Mouse (Mus musculus) forebrain, embryonic 11.5 days (tissue): ENCODE results near the gene Ing2. TPM values are rescaled to one million over a fixed set of nuclear protein-coding genes. Genes with fewer than 3 reads are reported as not detected.

Source experiments
- ATAC-seq: fragments of 200-750 bp; cut with Nextera tagmentation; replicated peaks from 2 replicates; pipeline ENCODE4 v1.8.0; 2017; ENCODE audit warnings: moderate TSS enrichment; ENCODE audit not compliant: low FRiP score
- DNase-seq: peaks from one replicate; pipeline ENCODE4 v3.0.0-alpha.2; 2017; ENCODE audit warnings: low spot score
- H3K27ac ChIP-seq: fragments of 300-500 bp; sonication (generic); 2 replicates; pipeline ENCODE4 v1.5.1; 2014; ENCODE audit warnings: low read depth, low read length
- H3K27me3 ChIP-seq: fragments of 300-500 bp; sonication (generic); 2 replicates; pipeline ENCODE4 v1.6.1; 2014; ENCODE audit warnings: mild to moderate bottlenecking, low read length, mixed read lengths; ENCODE audit not compliant: control insufficient read depth, insufficient read depth
- H3K36me3 ChIP-seq: fragments of 300-500 bp; sonication (generic); 2 replicates; pipeline ENCODE4 v1.6.1; 2014; ENCODE audit warnings: mild to moderate bottlenecking, low read length, moderate library complexity, mixed read lengths; ENCODE audit not compliant: control insufficient read depth, insufficient read depth
- H3K4me1 ChIP-seq: fragments of 300-500 bp; sonication (generic); replicated peaks from 2 replicates; pipeline ENCODE4 v1.6.1; 2014; ENCODE audit warnings: low read length, mixed read lengths; ENCODE audit not compliant: control insufficient read depth, insufficient read depth
- H3K4me2 ChIP-seq: fragments of 300-500 bp; sonication (generic); 2 replicates; pipeline ENCODE4 v1.6.1; 2014; ENCODE audit warnings: low read depth, mild to moderate bottlenecking, low read length, moderate library complexity, mixed read lengths; ENCODE audit not compliant: severe bottlenecking
- H3K4me3 ChIP-seq: fragments of 300-500 bp; sonication (generic); 2 replicates; pipeline ENCODE4 v1.5.1; 2014; ENCODE audit warnings: low read depth, low read length
- H3K9ac ChIP-seq: fragments of 300-500 bp; sonication (generic); 2 replicates; pipeline ENCODE4 v1.6.1; 2014; ENCODE audit warnings: low read length
- H3K9me3 ChIP-seq: fragments of 300-500 bp; sonication (generic); 2 replicates; pipeline ENCODE4 v1.6.1; 2016; ENCODE audit warnings: low read length, mixed read lengths; ENCODE audit not compliant: control insufficient read depth
- WGBS: fragments of 180-500 bp; shearing (Covaris S2); extraction: QIAGEN DNeasy Blood & Tissue Kit; methylation state at CpG from one replicate; pipeline ENCODE4 v1.1.7; 2014; 5-methylcytosine and 5-hydroxymethylcytosine counted together
- polyA plus RNA-seq: library from polyadenylated mRNA; unstranded; fragments of >200 nt; fragmentation: Nextera tagmentation; extraction: Ambion mirVana; gene quantifications from 2 replicates; pipeline ENCODE4 v1.2.1, GENCODE M21; 2014

The Ing2 gene
- polyA plus RNA-seq, 1 experiment from 2014 or later, result 10.6 TPM

DNA sequence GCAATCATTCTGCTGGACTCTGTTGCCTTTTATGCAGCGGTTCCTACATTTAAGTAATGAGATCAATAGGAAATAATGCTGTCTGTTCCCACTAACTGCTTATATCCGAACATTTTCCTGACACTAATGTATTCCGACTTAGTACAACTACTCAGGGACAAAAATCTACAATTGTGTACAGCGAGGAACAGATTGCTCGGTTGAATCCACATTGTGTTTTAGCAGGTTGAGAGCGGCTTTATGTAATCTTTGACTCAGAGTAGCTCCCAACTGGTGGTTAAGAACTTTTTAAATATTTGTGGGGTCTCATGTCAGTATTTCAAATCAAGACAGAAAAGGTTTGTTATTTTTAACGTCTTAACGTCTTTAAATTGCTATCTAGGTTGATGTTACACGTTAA is 8.6 kb upstream of the Ing2 start:
- WGBS, result 93% methylated on average over 9 of the region's 9 CpGs
- no peak for ATAC-seq
- no peak overlapping the region for H3K4me3 ChIP-seq
- no peak overlapping the region for H3K27ac ChIP-seq
- no peaks in the 10 kb centered on the region for H3K27me3 ChIP-seq
- H3K9me3 ChIP-seq, result no peaks in the 10 kb centered on the region; the same call in 1 of the 2 replicates
- no peak overlapping the region for H3K9ac ChIP-seq
- no peaks in the 10 kb centered on the region for H3K4me1 ChIP-seq
- no peaks in the 10 kb centered on the region for H3K36me3 ChIP-seq
- H3K4me2 ChIP-seq, result no peak overlapping the region
- DNase-seq, result no peak

DNA sequence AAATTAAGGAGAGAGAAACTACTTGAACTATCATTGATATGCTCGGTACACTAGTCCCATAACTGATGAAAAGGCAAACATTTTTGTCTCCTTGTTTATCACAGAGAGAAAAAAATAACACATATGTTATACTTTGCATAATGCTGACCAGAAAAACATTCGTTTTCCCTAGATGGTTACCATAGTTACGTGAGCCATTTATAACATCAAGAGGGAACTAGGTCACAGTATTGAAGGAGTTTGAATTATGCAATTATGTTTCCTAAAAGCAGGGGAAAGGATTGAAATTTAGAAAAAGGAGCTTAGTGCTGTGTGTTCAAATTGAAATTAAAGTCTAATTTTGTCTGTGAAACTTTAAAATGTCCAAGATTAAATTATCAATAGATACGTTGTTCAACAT is 5.0 kb upstream of the Ing2 start:
- Histone ChIP-seq H3K9me3 (no peaks in the 10 kb centered on the region; the same call in 1 of the 2 replicates), H3K4me2 (no peak overlapping the region), H3K36me3 (no peaks in the 10 kb centered on the region), H3K27me3 (no peaks in the 10 kb centered on the region), H3K27ac (no peak overlapping the region), H3K9ac (no peak overlapping the region), H3K4me3 (no peak overlapping the region), H3K4me1 (0 out of 2 replicates have a peak, but pooled peaks cover 2% of the 10 kb centered on the region)
- ATAC-seq (no peak), DNase-seq (no peak)
- 89% methylated on average over 4 of the region's 4 CpGs for WGBS

DNA sequence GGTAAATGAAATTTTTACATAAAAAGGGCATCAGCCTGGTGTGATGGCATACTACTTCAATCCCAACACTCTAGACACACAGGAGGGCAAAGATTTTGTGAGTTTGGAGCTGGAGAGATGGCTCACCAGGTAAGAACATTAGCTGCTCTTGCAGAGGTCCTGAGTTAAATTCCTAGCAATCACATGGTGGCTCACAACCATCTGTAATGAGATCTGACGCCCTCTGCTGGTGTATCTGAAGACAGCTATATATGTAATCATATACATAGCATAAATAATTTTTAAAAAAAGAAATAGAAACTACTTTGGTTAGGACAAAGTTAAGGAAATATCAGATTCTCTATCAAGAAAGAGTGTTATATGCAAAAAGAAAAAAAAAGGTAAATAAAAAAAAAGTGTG is 4.2 kb upstream of the Ing2 start:
- DNase-seq (no peak), ATAC-seq (no peak)
- Histone ChIP-seq H3K36me3 (no peaks in the 10 kb centered on the region), H3K4me2 (no peak overlapping the region), H3K9me3 (no peaks in the 10 kb centered on the region; the same call in 1 of the 2 replicates), H3K9ac (no peak overlapping the region), H3K4me1 (0 out of 2 replicates have a peak, but pooled peaks cover 2% of the 10 kb centered on the region), H3K27me3 (no peaks in the 10 kb centered on the region), H3K4me3 (no peak overlapping the region), H3K27ac (no peak overlapping the region)
- 67% methylated on average over 1 of the region's 1 CpGs for WGBS

DNA sequence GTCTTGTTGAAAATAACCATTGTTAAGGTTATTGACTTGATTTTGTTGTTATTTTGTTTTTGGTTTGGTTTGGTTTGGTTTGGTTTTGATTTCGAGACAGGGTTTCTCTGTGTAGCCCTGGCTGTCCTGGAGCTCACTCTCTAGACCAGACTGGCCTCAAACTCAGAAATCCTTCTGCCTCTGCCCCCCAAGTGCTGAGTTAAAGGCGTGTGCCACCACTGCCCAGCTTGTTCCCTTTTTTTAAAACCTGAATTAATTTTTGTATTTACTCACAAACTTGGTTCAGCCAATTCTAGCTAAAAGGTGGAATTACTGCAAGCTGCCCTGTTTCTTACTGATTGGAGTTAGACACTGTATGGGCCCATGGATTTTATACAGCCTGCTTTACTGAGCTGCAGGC is 1.3 kb upstream of the Ing2 start:
- 44% methylated on average over 2 of the region's 2 CpGs for WGBS
- 0 out of 2 replicates have a peak, but pooled peaks cover 2% of the 10 kb centered on the region for H3K4me1 ChIP-seq
- DNase-seq, result no peak
- no peaks in the 10 kb centered on the region; the same call in 1 of the 2 replicates for H3K9me3 ChIP-seq
- H3K27ac ChIP-seq, result no peak overlapping the region
- peak overlapping the region; percentile 92 for H3K9ac ChIP-seq
- no peak for ATAC-seq
- H3K36me3 ChIP-seq, result no peaks in the 10 kb centered on the region
- peak overlapping the region; percentile 79 for H3K4me2 ChIP-seq
- peak overlapping the region; percentile 92 for H3K4me3 ChIP-seq
- H3K27me3 ChIP-seq, result no peaks in the 10 kb centered on the region

DNA sequence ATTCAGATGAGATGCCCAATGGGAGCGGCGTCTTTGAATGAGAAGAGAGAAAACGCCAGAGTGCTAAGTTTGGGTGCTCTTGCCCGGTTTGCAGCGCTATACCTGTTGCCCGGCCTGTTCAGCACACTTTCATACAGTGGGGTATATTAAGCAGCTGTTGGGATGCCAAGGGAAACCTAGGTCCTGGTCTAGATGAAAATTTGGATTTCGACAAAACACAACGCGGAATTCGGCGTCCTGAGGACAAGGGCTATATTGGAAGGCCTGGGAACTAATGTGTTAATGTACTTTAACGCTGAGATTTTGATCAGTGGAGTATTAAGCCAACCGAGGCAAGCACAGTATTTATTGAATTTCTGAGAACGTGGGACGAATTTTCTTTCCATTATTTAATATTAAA is 868 bp upstream of the Ing2 start:
- Histone ChIP-seq H3K4me2 (peak overlapping the region; percentile 79), H3K4me1 (0 out of 2 replicates have a peak, but pooled peaks cover 2% of the 10 kb centered on the region), H3K9me3 (no peaks in the 10 kb centered on the region; the same call in 1 of the 2 replicates), H3K27me3 (no peaks in the 10 kb centered on the region), H3K9ac (peak overlapping the region; percentile 92), H3K27ac (no peak overlapping the region), H3K4me3 (peak overlapping the region; percentile 92), H3K36me3 (no peaks in the 10 kb centered on the region)
- DNase-seq (no peak), ATAC-seq (no peak)
- 2% methylated on average over 15 of the region's 15 CpGs for WGBS

DNA sequence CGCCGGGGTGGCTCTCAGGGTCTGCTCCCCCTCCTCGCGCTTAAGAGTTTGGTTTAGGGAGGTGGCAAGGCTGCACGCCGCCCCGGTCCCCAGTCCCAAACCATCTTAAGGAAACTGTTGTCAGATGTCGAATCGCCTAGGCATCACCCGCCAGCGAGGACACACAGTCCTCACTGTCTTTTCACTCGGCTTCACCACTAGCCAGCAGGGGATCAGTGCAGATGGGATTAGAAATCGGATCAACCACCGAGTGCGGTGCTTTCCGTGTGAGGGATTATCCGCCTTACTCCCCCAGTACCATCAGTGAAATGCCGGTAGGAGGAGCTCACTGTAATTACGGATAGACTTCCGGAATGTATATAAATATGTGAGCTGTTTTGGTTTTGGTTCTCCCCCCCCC is 430 bp upstream of the Ing2 start:
- H3K27ac ChIP-seq, result peak overlapping the region; percentile 94
- peak; percentile 9 for ATAC-seq
- H3K4me1 ChIP-seq, result 0 out of 2 replicates have a peak, but pooled peaks cover 2% of the 10 kb centered on the region
- peak overlapping the region; percentile 92 for H3K4me3 ChIP-seq
- H3K9ac ChIP-seq, result peak overlapping the region; percentile 92
- H3K4me2 ChIP-seq, result peak overlapping the region; percentile 79
- no peaks in the 10 kb centered on the region; the same call in 1 of the 2 replicates for H3K9me3 ChIP-seq
- no peaks in the 10 kb centered on the region for H3K36me3 ChIP-seq
- DNase-seq, result peak; percentile 79
- WGBS, result under 1% methylated on average over 20 of the region's 20 CpGs
- H3K27me3 ChIP-seq, result no peaks in the 10 kb centered on the region

DNA sequence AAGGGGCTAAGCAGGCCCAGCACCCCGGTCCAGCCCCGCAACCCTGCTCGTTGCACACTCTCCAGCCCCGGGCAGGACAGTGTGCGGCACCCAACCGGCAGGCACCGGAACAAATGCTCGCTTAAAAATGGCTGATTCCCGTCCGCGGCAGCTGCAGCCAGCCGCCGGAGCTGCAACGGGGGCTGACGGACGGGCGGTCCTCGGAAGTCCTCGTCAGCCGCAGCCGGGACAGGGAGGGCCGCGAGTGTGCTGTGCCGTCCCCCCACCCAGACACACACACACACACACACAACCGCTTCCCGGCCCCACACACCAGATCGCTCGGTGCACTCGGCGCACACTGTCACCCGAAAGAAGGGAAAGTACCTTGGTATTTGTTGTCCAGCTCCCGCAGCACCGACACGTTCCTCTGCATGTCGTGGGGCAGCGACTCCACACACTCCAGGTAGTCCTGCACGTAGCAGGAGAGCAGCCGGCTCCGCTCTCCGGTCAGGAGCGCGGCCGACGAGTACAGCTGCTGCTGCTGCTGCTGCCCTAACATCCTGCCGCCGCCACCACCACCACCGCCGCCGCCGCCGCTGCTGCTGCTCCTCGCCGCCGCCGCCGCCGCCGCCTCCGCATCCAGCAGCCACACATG is 1.1 kb downstream of the Ing2 start:
- 0 out of 2 replicates have a peak, but pooled peaks cover 2% of the 10 kb centered on the region for H3K4me1 ChIP-seq
- peak overlapping the region; percentile 86 for H3K9ac ChIP-seq
- no peaks in the 10 kb centered on the region for H3K36me3 ChIP-seq
- WGBS, result under 1% methylated on average over 48 of the region's 59 CpGs
- H3K27ac ChIP-seq, result peak overlapping the region; percentile 64
- H3K9me3 ChIP-seq, result no peaks in the 10 kb centered on the region
- peak overlapping the region; percentile 92 for H3K4me3 ChIP-seq
- ATAC-seq (peak; percentile 38), DNase-seq (no peak)
- peak overlapping the region; percentile 79 for H3K4me2 ChIP-seq
- no peaks in the 10 kb centered on the region for H3K27me3 ChIP-seq

DNA sequence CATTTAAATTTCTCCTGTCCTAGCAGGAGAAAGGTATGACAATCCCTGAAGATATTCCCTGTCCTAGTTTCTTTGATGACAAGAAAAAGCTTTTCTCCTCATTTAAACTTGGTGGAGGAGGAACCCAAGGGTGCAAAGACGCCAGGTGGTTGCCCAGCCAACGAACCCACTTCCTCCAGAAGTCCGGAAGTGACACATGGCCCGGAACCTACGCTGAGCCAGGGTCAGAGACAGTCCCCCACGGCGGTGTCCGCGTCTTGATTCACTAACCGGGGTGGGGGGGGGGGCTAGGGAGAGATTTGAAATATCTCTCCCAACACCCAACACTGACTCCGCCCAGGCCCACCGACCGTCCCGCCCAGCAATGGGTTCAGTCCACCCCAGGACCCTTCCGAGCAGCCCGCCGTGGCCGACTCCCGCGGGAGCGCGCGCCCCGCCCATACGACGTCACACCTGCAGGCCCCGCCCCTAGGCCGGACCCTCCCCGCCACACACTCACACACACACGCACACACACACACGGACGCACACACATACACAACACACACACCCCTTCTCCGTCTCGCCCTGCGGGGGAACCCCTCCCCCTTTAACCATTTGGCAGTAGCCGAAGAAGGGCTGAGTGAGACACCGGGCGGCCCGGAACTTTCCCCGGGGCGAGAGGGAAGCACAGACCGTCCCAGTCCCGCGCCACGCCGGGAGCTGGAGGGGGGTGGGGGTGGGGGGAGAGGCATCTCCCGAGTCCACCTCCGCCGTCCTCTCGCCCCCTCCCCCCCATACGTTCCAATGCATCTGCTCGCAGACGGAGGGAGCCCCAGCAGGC is 1.8 kb downstream of the Ing2 start:
- Histone ChIP-seq H3K9me3 (no peaks in the 10 kb centered on the region), H3K36me3 (no peaks in the 10 kb centered on the region), H3K4me1 (0 out of 2 replicates have a peak, but pooled peaks cover 2% of the 10 kb centered on the region), H3K27me3 (no peaks in the 10 kb centered on the region), H3K4me2 (peak overlapping the region; percentile 79), H3K4me3 (peak overlapping the region; percentile 92), H3K27ac (peak overlapping the region; percentile 64), H3K9ac (peak overlapping the region; percentile 86)
- DNase-seq, result peak; percentile 97
- ATAC-seq, result peak; percentile 67
- WGBS, result under 1% methylated on average over 43 of the region's 53 CpGs
